Mouse (Mus musculus) heart, postnatal 0 days (tissue): ENCODE data around the gene Rasgrf2. TPM values are rescaled to one million over a fixed set of nuclear protein-coding genes. Genes with fewer than 3 reads are reported as not detected.

Experiments used
- ATAC-seq: fragments of 200-750 bp; cut with Nextera tagmentation; 2 replicates; pipeline ENCODE4 v1.8.0; 2017; ENCODE audit warnings: low read depth, moderate number of reproducible peaks, moderate library complexity; ENCODE audit not compliant: insufficient read depth
- DNase-seq: peaks from one replicate; pipeline ENCODE4 v3.0.0-alpha.2; 2016; ENCODE audit warnings: low spot score
- H3K27ac ChIP-seq: fragments of 300-500 bp; sonication (generic); 2 replicates; pipeline ENCODE4 v1.5.1; 2014; ENCODE audit warnings: low read depth, mild to moderate bottlenecking
- H3K27me3 ChIP-seq: fragments of 300-500 bp; sonication (generic); 2 replicates; pipeline ENCODE4 v1.6.1; 2014; ENCODE audit warnings: low read length, mixed read lengths; ENCODE audit not compliant: control insufficient read depth, insufficient read depth
- H3K36me3 ChIP-seq: fragments of 300-500 bp; sonication (generic); replicated peaks from 2 replicates; pipeline ENCODE4 v1.6.1; 2014; ENCODE audit warnings: low read length, mixed read lengths; ENCODE audit not compliant: control insufficient read depth, insufficient read depth
- H3K4me1 ChIP-seq: fragments of 300-500 bp; sonication (generic); 2 replicates; pipeline ENCODE4 v1.6.1; 2014; ENCODE audit warnings: antibody characterized with exemption; ENCODE audit not compliant: control insufficient read depth, insufficient read depth
- H3K4me2 ChIP-seq: fragments of 300-500 bp; sonication (generic); 2 replicates; pipeline ENCODE4 v1.6.1; 2014; ENCODE audit warnings: low read depth, mild to moderate bottlenecking, low read length, moderate library complexity
- H3K4me3 ChIP-seq: fragments of 300-500 bp; sonication (generic); 2 replicates; pipeline ENCODE4 v1.5.1; 2014; ENCODE audit warnings: low read depth, low read length
- H3K9ac ChIP-seq: fragments of 300-500 bp; sonication (generic); replicated peaks from 2 replicates; pipeline ENCODE4 v1.6.1; 2014; ENCODE audit warnings: low read depth, low read length, mixed read lengths
- H3K9me3 ChIP-seq: fragments of 300-500 bp; sonication (generic); replicated peaks from 2 replicates; pipeline ENCODE4 v1.6.1; 2016; ENCODE audit warnings: low read length; ENCODE audit not compliant: control insufficient read depth
- CTCF ChIP-seq: IDR thresholded peaks from 2 replicates; pipeline ENCODE4 v1.5.1; 2016; ENCODE audit warnings: antibody characterized with exemption, control low read depth, low read depth
- EP300 ChIP-seq: IDR thresholded peaks from 2 replicates; pipeline ENCODE4 v1.6.1; 2016; ENCODE audit warnings: antibody characterized with exemption, low read depth
- WGBS: fragments of 180-500 bp; shearing (Covaris S2); extraction: QIAGEN DNeasy Blood & Tissue Kit; methylation state at CpG from one replicate; pipeline ENCODE4 v1.1.7; 2014; 5-methylcytosine and 5-hydroxymethylcytosine counted together
- polyA plus RNA-seq: library from polyadenylated mRNA; unstranded; fragments of >200 nt; fragmentation: Nextera tagmentation; extraction: Ambion mirVana; gene quantifications from 2 replicates; pipeline ENCODE4 v1.2.1, GENCODE M21; 2015
- total RNA-seq: library from RNA; depleted of rRNA; stranded (reverse); fragments of >200 nt; gene quantifications from 2 replicates; pipeline ENCODE4 v1.2.3, GENCODE M21; 2014; ENCODE audit warnings: low replicate concordance

The Rasgrf2 gene
- total and polyA plus RNA-seq, 2 experiments from 2014 or later = 0.34 to 1.8 TPM

DNA sequence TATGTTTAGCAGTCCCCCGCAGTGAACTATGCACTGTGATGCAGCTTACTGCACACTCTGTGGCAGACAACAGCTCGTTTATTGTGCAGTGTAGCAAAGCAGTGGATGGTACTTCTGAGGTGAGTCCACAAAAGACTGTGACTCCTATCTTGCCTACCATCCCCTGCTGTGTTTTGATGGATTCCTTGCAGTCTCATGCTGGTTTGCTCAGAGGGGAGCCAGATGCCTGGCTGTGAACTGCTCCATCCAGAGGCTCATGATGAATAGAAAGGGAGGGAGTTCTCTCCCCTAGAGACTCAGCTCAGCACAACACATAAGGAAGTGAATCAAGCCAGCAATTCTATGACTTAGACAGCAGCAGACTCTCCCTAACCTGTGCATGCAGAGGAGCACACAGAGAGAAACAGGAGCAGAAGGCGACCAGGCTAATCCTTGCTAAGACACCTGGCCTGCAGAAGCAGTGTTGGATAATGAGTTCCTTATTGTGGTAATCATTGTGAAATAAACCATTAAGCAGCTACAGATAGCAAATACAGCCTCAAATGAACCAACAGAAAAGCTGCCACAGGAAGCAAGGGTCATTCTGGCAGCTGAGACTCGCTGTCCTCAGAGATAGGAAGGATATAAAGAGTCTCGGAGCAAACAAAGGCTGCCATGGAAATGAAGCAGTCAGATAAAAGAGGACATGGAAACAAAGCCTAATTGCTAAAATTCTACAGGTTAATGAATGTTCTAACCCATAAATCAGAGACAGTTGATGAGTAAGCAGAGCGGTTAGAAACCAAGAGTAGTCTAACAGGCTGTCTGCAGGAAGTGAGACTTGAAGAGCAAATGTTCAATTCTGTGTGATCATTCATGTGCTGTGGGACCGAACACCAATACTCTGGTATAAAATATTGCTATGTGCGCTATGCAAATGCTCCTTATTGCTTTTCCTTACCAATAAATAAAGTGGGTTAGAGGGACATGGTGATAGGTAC, 89.6 kb downstream of the Rasgrf2 start:
- no peaks in the 10 kb centered on the region for H3K27me3 ChIP-seq
- TF ChIP-seq EP300 (no peak), CTCF (no peak)
- no peak for ATAC-seq
- no peak for DNase-seq
- no peaks in the 10 kb centered on the region for H3K4me1 ChIP-seq
- no peak overlapping the region for H3K27ac ChIP-seq
- H3K4me2 ChIP-seq = no peak overlapping the region
- H3K36me3 ChIP-seq = no peaks in the 10 kb centered on the region
- H3K9ac ChIP-seq = no peak overlapping the region
- no peaks in the 10 kb centered on the region for H3K9me3 ChIP-seq
- H3K4me3 ChIP-seq = no peak overlapping the region
- 49% methylated on average over 8 of the region's 8 CpGs for WGBS

DNA sequence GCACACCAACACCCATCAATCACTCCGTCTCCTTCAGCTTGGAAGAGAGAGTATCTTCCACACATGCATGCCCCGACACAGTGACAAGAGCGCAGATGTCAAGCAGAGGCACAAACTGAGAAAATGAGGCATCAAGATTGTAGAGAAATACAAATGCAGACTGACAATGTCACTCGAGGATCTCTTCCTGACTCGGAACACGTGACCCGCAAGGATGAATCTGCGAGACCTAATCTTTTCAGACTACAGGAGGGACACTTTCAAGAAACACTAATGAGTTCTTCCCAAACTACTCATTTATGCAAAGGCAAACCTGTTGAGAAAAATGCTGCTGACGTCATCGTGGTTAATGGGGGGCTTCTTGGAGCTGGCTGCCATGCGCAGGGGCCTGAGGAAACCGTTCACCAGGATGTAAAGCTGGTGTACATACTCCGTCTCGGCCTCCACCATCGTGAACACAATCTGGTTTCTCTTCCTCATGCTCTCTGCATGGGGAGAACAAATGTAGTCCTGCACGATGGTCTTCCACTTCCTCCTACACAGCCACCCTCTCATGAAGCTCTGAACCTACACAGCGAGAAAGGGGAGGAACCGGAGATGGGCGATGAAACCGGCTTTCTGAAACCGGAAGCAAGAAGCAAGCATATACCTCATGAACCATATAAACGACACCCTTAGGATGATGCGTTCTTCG, 100.9 kb downstream of the Rasgrf2 start:
- no peak overlapping the region for H3K4me2 ChIP-seq
- no peak for TF ChIP-seq EP300
- no peak for TF ChIP-seq CTCF
- WGBS = 85% methylated on average over 24 of the region's 24 CpGs
- no peak overlapping the region for H3K4me3 ChIP-seq
- H3K4me1 ChIP-seq = no peaks in the 10 kb centered on the region
- no peaks in the 10 kb centered on the region for H3K27me3 ChIP-seq
- no peak overlapping the region for H3K9ac ChIP-seq
- no peak for ATAC-seq
- DNase-seq = no peak
- H3K9me3 ChIP-seq = no peaks in the 10 kb centered on the region
- no peak overlapping the region for H3K27ac ChIP-seq
- no peaks in the 10 kb centered on the region for H3K36me3 ChIP-seq

DNA sequence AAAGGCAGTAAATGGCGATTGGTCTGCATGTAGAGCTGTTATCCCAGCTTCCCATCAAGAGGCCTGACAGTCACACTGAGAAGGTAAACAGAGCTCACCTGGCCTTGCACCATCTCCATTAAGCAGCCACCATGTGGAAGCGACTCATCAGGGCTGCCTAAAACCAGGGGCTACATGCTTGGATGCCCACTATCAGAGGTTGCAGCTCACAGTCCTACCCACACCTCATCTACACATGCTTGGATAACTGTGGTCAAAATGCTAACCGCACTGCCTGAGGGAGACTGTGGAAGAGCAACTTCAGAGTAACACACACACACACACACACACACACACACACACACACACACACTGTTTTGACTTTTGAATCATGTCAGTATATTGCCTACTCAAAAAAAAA, 101.8 kb downstream of the Rasgrf2 start:
- Histone ChIP-seq H3K4me3 (no peak overlapping the region), H3K9me3 (no peaks in the 10 kb centered on the region), H3K27me3 (no peaks in the 10 kb centered on the region), H3K4me2 (no peak overlapping the region), H3K36me3 (no peaks in the 10 kb centered on the region), H3K27ac (no peak overlapping the region), H3K9ac (no peak overlapping the region), H3K4me1 (no peaks in the 10 kb centered on the region)
- TF ChIP-seq CTCF = no peak
- TF ChIP-seq EP300 = no peak
- no peak for DNase-seq
- ATAC-seq = no peak
- WGBS = 82% methylated on average over 3 of the region's 3 CpGs

DNA sequence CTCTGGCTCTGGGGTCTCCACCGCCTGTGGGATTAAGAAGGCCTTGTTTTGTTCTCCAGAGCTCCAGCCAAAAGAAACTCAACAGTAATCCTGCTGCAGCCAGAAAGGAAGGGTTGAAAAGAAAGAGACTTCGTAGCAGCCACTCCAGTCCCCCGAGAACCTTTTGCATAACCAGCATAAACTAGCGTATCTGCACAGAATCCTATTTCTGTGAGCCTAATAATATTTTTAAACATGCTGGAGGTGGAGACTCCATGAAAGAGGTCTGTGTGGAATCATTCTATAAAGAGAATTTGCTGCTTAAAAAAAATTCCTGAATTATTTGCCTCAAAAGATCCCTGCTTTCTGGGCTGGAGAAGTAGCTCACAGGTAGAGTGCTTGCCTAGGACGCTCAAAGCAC, 103.5 kb downstream of the Rasgrf2 start:
- no peak overlapping the region for H3K27ac ChIP-seq
- no peak for DNase-seq
- H3K4me3 ChIP-seq = no peak overlapping the region
- H3K36me3 ChIP-seq = no peaks in the 10 kb centered on the region
- TF ChIP-seq EP300 = no peak
- TF ChIP-seq CTCF = no peak
- 81% methylated on average over 5 of the region's 5 CpGs for WGBS
- ATAC-seq = no peak
- no peaks in the 10 kb centered on the region for H3K9me3 ChIP-seq
- no peak overlapping the region for H3K4me2 ChIP-seq
- no peak overlapping the region for H3K9ac ChIP-seq
- no peaks in the 10 kb centered on the region for H3K27me3 ChIP-seq
- no peaks in the 10 kb centered on the region for H3K4me1 ChIP-seq

DNA sequence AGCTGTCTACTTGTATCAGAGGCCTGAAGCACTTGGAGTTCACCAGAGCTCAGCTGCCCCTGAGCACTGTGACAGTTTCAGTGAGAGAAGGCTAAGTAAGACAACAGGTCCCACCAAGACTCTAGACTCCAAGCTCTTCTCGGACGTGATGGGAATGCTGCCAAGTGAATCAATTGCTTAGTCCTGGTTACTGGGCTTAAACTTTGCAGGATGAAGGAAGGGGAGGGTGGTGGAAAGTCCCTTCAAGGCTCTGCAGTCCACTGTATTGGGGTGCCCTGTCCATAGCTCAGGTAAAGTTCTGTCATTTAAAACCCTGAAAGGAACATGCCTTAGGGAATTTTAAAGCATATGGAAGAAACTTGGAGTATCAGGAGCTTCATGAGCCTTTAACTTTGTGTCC, 104.8 kb downstream of the Rasgrf2 start:
- ATAC-seq (no peak), DNase-seq (no peak)
- no peaks in the 10 kb centered on the region for H3K4me1 ChIP-seq
- H3K9me3 ChIP-seq = no peaks in the 10 kb centered on the region
- H3K36me3 ChIP-seq = no peaks in the 10 kb centered on the region
- H3K4me2 ChIP-seq = no peak overlapping the region
- H3K27me3 ChIP-seq = no peaks in the 10 kb centered on the region
- WGBS = 50% methylated on average over 2 of the region's 2 CpGs
- H3K4me3 ChIP-seq = no peak overlapping the region
- TF ChIP-seq CTCF = no peak
- no peak for TF ChIP-seq EP300
- no peak overlapping the region for H3K9ac ChIP-seq
- H3K27ac ChIP-seq = no peak overlapping the region
